ENCODE assay signal across 8 mouse cellular contexts in the genomic region with DNA sequence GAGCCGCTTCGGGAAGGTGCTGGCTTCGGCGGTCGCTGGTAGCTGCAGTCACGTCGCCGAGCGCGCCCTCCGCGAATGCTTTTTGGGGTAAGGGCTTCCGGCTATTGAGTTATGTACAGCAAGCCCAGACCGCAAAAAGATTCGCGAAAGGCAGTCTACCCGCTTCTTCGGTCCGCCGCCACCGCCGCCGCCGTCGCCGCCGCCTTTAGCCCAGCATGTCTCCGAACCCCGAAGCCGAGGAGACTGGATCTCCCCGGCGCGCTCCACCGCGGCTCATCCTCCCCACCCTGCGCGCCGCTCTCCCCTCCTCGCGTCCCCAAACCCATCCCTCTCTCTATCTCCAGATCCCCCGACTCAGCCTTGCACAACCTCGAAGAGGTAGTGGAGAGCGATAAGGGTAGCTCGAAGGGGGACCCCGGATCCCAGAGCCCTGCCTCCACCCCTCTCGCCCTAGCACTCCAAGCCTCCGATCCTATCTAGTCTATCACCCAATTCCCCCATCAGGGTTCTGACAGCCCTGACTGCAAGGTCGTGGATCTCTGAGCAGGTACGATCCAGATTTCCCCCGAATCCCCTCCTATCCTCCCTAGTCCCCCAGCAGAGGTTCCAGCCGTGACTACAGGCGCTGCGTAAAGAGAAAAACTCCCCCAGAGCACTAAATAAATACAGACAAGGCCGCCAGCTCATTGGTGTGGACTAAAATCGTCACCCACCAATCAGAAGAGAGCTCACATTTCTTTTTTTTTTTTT.
DNase-seq lines count a peak whose midpoint lies in the region; ATAC-seq lines count a peak whose summit lies in the region.

No protein-coding gene starts in this region.

- 2% methylated on average over 55 of the region's 55 CpGs for WGBS in liver, embryonic 11.5 days
- WGBS in limb, embryonic 11.5 days: under 1% methylated on average over 55 of the region's 55 CpGs

- peak; percentile 41 for DNase-seq in liver, embryonic 11.5 days (ENCODE audit: low spot score)
- DNase-seq in liver: no peak
- peak; percentile 73 to 85 for DNase-seq in cerebellum, adult 18-20 months
- DNase-seq in frontal cortex, postnatal 10 days (ENCODE audit: low spot score in 2 of 2): peak; percentile 49 to 74
- no peak for DNase-seq in limb, embryonic 11.5 days (ENCODE audit: low spot score)
- peak; percentile 82 for DNase-seq in right cerebral cortex, adult 18-20 months
- no peak for DNase-seq in thymus, postnatal 36 days
- no peak for DNase-seq in ovary, postnatal 36 days (ENCODE audit: low spot score)

- H3K9me3 ChIP-seq in liver, embryonic 11.5 days (ENCODE audit: control insufficient read depth, low read length): no peaks in the 10 kb centered on the region
- no peaks in the 10 kb centered on the region for H3K9me3 ChIP-seq in limb, embryonic 11.5 days (ENCODE audit: control insufficient read depth, low read length)

- H3K4me1 ChIP-seq in liver, embryonic 11.5 days (replicated peaks; ENCODE audit: control insufficient read depth, insufficient read depth, low read length): no peaks in the 10 kb centered on the region
- no peaks in the 10 kb centered on the region; the same call in 1 of the 2 replicates for H3K4me1 ChIP-seq in limb, embryonic 11.5 days (ENCODE audit: control insufficient read depth, insufficient read depth, low read length)

- H3K4me3 ChIP-seq in liver, embryonic 11.5 days (ENCODE audit: low read depth, low read length): peak overlapping the region; percentile 34
- H3K4me3 ChIP-seq in limb, embryonic 11.5 days (ENCODE audit: low read depth, low read length): peak overlapping the region; percentile 17

- no peaks in the 10 kb centered on the region for H3K36me3 ChIP-seq in liver, embryonic 11.5 days (ENCODE audit: control insufficient read depth, insufficient read depth, low read length)
- H3K36me3 ChIP-seq in limb, embryonic 11.5 days (ENCODE audit: control insufficient read depth, insufficient read depth, low read length): no peaks in the 10 kb centered on the region

- no peak overlapping the region for H3K27ac ChIP-seq in liver, embryonic 11.5 days (ENCODE audit: low read depth, low read length)
- no peak overlapping the region for H3K27ac ChIP-seq in limb, embryonic 11.5 days (replicated peaks; ENCODE audit: low read depth, low read length)

- peak overlapping the region; percentile 60 for H3K4me2 ChIP-seq in liver, embryonic 11.5 days
- H3K4me2 ChIP-seq in limb, embryonic 11.5 days (ENCODE audit: low read depth, severe bottlenecking): peak overlapping the region; percentile 42

- no peak for ATAC-seq in liver, embryonic 11.5 days (replicated peaks; ENCODE audit: low FRiP score)
- ATAC-seq in limb, embryonic 11.5 days (ENCODE audit: insufficient number of reproducible peaks, low FRiP score, low TSS enrichment, low read depth): no peak

- peaks cover 89% of the 10 kb centered on the region for H3K27me3 ChIP-seq in liver, embryonic 11.5 days (replicated peaks; ENCODE audit: control insufficient read depth, insufficient read depth, low read length)
- H3K27me3 ChIP-seq in limb, embryonic 11.5 days (ENCODE audit: control insufficient read depth, insufficient read depth, low read length): peaks cover 88% of the 10 kb centered on the region

- no peak overlapping the region for H3K9ac ChIP-seq in liver, embryonic 11.5 days (ENCODE audit: low read depth, low read length)
- no peak overlapping the region for H3K9ac ChIP-seq in limb, embryonic 11.5 days (ENCODE audit: low read length)

Comparison
In these comparisons a context has a peak if more than half of its experiments do, and no peak if none do; other contexts are left out.
1. DNase-seq: peak in liver, embryonic 11.5 days (single experiment), cerebellum, adult 18-20 months (2 of 2), frontal cortex, postnatal 10 days (2 of 2) and right cerebral cortex, adult 18-20 months (single experiment); none in liver (single experiment), limb, embryonic 11.5 days (single experiment), thymus, postnatal 36 days (0 of 2) and ovary, postnatal 36 days (single experiment).